Comparison of ENCODE assay signal across 20 mouse cellular contexts in genomic region chr8:120560535-120560934, GRCm38 (mm10). TPM values are rescaled to one million over a fixed set of nuclear protein-coding genes. Genes with fewer than 3 reads are reported as not detected.
DNase-seq lines count a peak whose midpoint lies in the region; ATAC-seq lines count a peak whose summit lies in the region.
"Had no signal": no experiment of that assay in that cellular context is flagged by ENCODE, and none has a peak within 500 bp of the region (broad histone marks: within the 10 kb centered on the region; RNA-seq: fewer than 3 reads in every experiment).

No protein-coding gene starts in this region.

- DNase-seq in heart, adult 9 months (ENCODE audit: low spot score in 2 of 2): no peak
- no peak for DNase-seq in neural tube, embryonic 11.5 days (ENCODE audit: low spot score)
- DNase-seq in limb, embryonic 10.5 days (ENCODE audit: low spot score): no peak
- no peak for DNase-seq in right cerebral cortex, postnatal 4 days
- DNase-seq in cerebellum, postnatal 14 days: no peak
- DNase-seq in layer of hippocampus, adult 9-10 months (ENCODE audit: low spot score): no peak
- DNase-seq: adrenal gland, adult 2 months; B cell, adult 2 months; gastrocnemius, adult 2 months; kidney, adult 18-20 months; lung, adult 18-20 months; right cerebral cortex, postnatal 14 days; thymus, postnatal 4 days had no signal

- peaks cover 100% of the 10 kb centered on the region for H3K4me1 ChIP-seq in heart, embryonic 13.5 days
- H3K4me1 ChIP-seq in neural tube, embryonic 11.5 days (ENCODE audit: control insufficient read depth, insufficient read depth, low read length): peaks cover 92% of the 10 kb centered on the region
- H3K4me1 ChIP-seq in neural tube, embryonic 15.5 days: peaks cover 99% of the 10 kb centered on the region
- H3K4me1 ChIP-seq in limb, embryonic 10.5 days: peaks cover 100% of the 10 kb centered on the region

- ATAC-seq in heart, embryonic 13.5 days (ENCODE audit: extremely low read depth, insufficient number of reproducible peaks, low FRiP score, low TSS enrichment): no peak
- no peak for ATAC-seq in neural tube, embryonic 11.5 days (ENCODE audit: insufficient read depth, low FRiP score, low TSS enrichment)
- no peak for ATAC-seq in neural tube, embryonic 15.5 days (ENCODE audit: low FRiP score)

- H3K36me3 ChIP-seq in heart, embryonic 13.5 days: peaks cover 25% of the 10 kb centered on the region
- H3K36me3 ChIP-seq in neural tube, embryonic 11.5 days (ENCODE audit: control insufficient read depth, insufficient read depth, low read length): peaks cover 4% of the 10 kb centered on the region
- no peaks in the 10 kb centered on the region for H3K36me3 ChIP-seq in neural tube, embryonic 15.5 days
- H3K36me3 ChIP-seq in limb, embryonic 10.5 days: peaks cover 16% of the 10 kb centered on the region; the same call in 1 of the 2 replicates
- H3K36me3 ChIP-seq: limb, embryonic 13.5 days had no signal

- H3K4me2 ChIP-seq in heart, embryonic 13.5 days: no peak overlapping the region
- H3K4me2 ChIP-seq in neural tube, embryonic 11.5 days (ENCODE audit: low read depth): no peak overlapping the region
- no peak overlapping the region for H3K4me2 ChIP-seq in neural tube, embryonic 15.5 days
- H3K4me2 ChIP-seq: embryonic facial prominence, embryonic 13.5 days; limb, embryonic 13.5 days had no signal

- H3K27ac ChIP-seq in heart, embryonic 13.5 days (replicated peaks): no peak overlapping the region
- peak overlapping the region; percentile 68; the same call in 1 of the 2 replicates for H3K27ac ChIP-seq in neural tube, embryonic 11.5 days (ENCODE audit: low read depth, low read length)
- no peak overlapping the region for H3K27ac ChIP-seq in neural tube, embryonic 15.5 days (replicated peaks)
- peak overlapping the region; percentile 74; the same call in 1 of the 2 replicates for H3K27ac ChIP-seq in limb, embryonic 10.5 days
- H3K27ac ChIP-seq: embryonic facial prominence, embryonic 13.5 days; left cerebral cortex, adult 2 months; limb, embryonic 13.5 days; macrophage had no signal

- 77% methylated on average over 5 of the region's 5 CpGs for WGBS in heart, embryonic 13.5 days
- WGBS in neural tube, embryonic 11.5 days: 59% methylated on average over 5 of the region's 5 CpGs
- 58% methylated on average over 5 of the region's 5 CpGs for WGBS in neural tube, embryonic 15.5 days
- 48% methylated on average over 5 of the region's 5 CpGs for WGBS in limb, embryonic 10.5 days

- no peak overlapping the region for H3K4me3 ChIP-seq in heart, embryonic 13.5 days
- H3K4me3 ChIP-seq in neural tube, embryonic 11.5 days (ENCODE audit: low read depth, low read length): no peak overlapping the region
- no peak overlapping the region for H3K4me3 ChIP-seq in neural tube, embryonic 15.5 days (replicated peaks)
- H3K4me3 ChIP-seq in limb, embryonic 10.5 days: no peak overlapping the region
- H3K4me3 ChIP-seq: embryonic facial prominence, embryonic 13.5 days; gastrocnemius, adult 2 months; left cerebral cortex, adult 2 months; limb, embryonic 13.5 days; myocyte had no signal

- H3K9me3 ChIP-seq in heart, embryonic 13.5 days: no peaks in the 10 kb centered on the region
- H3K9me3 ChIP-seq in neural tube, embryonic 11.5 days (ENCODE audit: control insufficient read depth, low read length): no peaks in the 10 kb centered on the region
- H3K9me3 ChIP-seq in neural tube, embryonic 15.5 days (replicated peaks): no peaks in the 10 kb centered on the region
- H3K9me3 ChIP-seq in limb, embryonic 10.5 days (replicated peaks): no peaks in the 10 kb centered on the region
- H3K9me3 ChIP-seq: embryonic facial prominence, embryonic 13.5 days; limb, embryonic 13.5 days had no signal

- 0 out of 2 replicates have a peak overlapping the region, but pooled peaks have one; percentile 82 for H3K9ac ChIP-seq in heart, embryonic 13.5 days
- H3K9ac ChIP-seq in neural tube, embryonic 11.5 days (ENCODE audit: low read length): no peak overlapping the region
- H3K9ac ChIP-seq in neural tube, embryonic 15.5 days (replicated peaks): no peak overlapping the region
- H3K9ac ChIP-seq: limb, embryonic 13.5 days had no signal

- no peaks in the 10 kb centered on the region for H3K27me3 ChIP-seq in heart, embryonic 13.5 days (replicated peaks)
- no peaks in the 10 kb centered on the region for H3K27me3 ChIP-seq in neural tube, embryonic 11.5 days (ENCODE audit: control insufficient read depth, insufficient read depth, low read length)
- no peaks in the 10 kb centered on the region for H3K27me3 ChIP-seq in neural tube, embryonic 15.5 days (replicated peaks)
- no peaks in the 10 kb centered on the region; the same call in 1 of the 2 replicates for H3K27me3 ChIP-seq in limb, embryonic 10.5 days (ENCODE audit: low read depth, poor library complexity, severe bottlenecking)
- H3K27me3 ChIP-seq: embryonic facial prominence, embryonic 13.5 days; limb, embryonic 13.5 days had no signal

RNA-seq across cellular contexts. Expression of gene Gins2, which starts 28.6 kb away (rescaled TPM):
- polyA plus RNA-seq in heart, embryonic 13.5 days (2015; fragmentation: Nextera tagmentation; extraction: Ambion mirVana): 79.8 and 80.4 TPM in 2 replicates
- 101 and 109 TPM in 2 replicates for polyA plus RNA-seq in neural tube, embryonic 11.5 days (2014; fragmentation: Nextera tagmentation; extraction: Ambion mirVana)
- polyA plus RNA-seq in neural tube, embryonic 15.5 days (2015; fragmentation: Nextera tagmentation; extraction: Ambion mirVana): 15.9 and 38.9 TPM in 2 replicates
- 153 and 167 TPM in 2 replicates for polyA plus RNA-seq in limb, embryonic 10.5 days (2016; fragmentation: Nextera tagmentation; extraction: Ambion mirVana)

Comparison
In these comparisons a context has a peak if more than half of its experiments do, and no peak if none do; other contexts are left out.
1. H3K27ac ChIP-seq: peak in neural tube, embryonic 11.5 days (single experiment) and limb, embryonic 10.5 days (single experiment); none in heart, embryonic 13.5 days (single experiment) and neural tube, embryonic 15.5 days (single experiment).